Mouse (Mus musculus): Measurements from ENCODE around the gene Uhrf2. TPM values are rescaled to one million over a fixed set of nuclear protein-coding genes. Genes with fewer than 3 reads are reported as not detected.
"Not testable (repeated sequence)": the region's sequence is repeated elsewhere in the genome, so short reads cannot be mapped to it uniquely, and the experiment has no call there.

The Uhrf2 gene
- 10 to 100 TPM; 10.3 to 14.3 TPM for total RNA-seq (2021)
- long read RNA-seq, experiment 1, partial matches to known transcripts, result 0 of 1 reads
- long read RNA-seq, experiment 1, other reads (novel, unspliced or antisense), result 1 of 1 reads
- long read RNA-seq, experiment 2, partial matches to known transcripts, result 1 of 9 reads
- long read RNA-seq, experiment 2, other reads (novel, unspliced or antisense), result 5 of 9 reads

- intact Hi-C loops (cut with DNase I), result no loop called here
- peak; percentile 96 for DNase-seq
Measured at GRCm38 (mm10) chr19:30029894-30030635, at the start of gene Uhrf2. TSS of gene Uhrf2 (plus strand) at chr19:30030513.

- DNase-seq, result no peak
- intact Hi-C loops (cut with DNase I), result no loop called here
Measured at GRCm38 (mm10) chr19:29984208-29985005, 45.9 kb upstream of the Uhrf2 start.

- intact Hi-C loops (cut with DNase I), result no loop called here
- DNase-seq, result no peak
Measured at GRCm38 (mm10) chr19:29986464-29987091, 43.7 kb upstream of the Uhrf2 start.

- intact Hi-C loops (cut with DNase I), result no loop called here
- DNase-seq, result no peak
Measured at GRCm38 (mm10) chr19:30000406-30001365, 29.6 kb upstream of the Uhrf2 start.

GRCm38 (mm10) chr19:30001550-30001949, 28.8 kb upstream of the Uhrf2 start:
- intact Hi-C loops (cut with DNase I), result no loop called here
- no peak for DNase-seq

GRCm38 (mm10) chr19:30003621-30004020, 26.7 kb upstream of the Uhrf2 start, which contains the start of gene Trpd52l3:
TSS of gene Trpd52l3 (plus strand) at chr19:30003790.
- no peak for DNase-seq
- intact Hi-C loops (cut with DNase I), result no loop called here

- no peak for DNase-seq
- intact Hi-C loops (cut with DNase I), result no loop called here
Measured at GRCm38 (mm10) chr19:30006371-30006770, 23.9 kb upstream of the Uhrf2 start.

GRCm38 (mm10) chr19:30010520-30011296, 19.6 kb upstream of the Uhrf2 start:
- DNase-seq, result no peak
- intact Hi-C loops (cut with DNase I), result no loop called here

GRCm38 (mm10) chr19:30014331-30014730, 16.0 kb upstream of the Uhrf2 start:
- DNase-seq, result no peak
- intact Hi-C loops (cut with DNase I), result no loop called here

GRCm38 (mm10) chr19:30016156-30016555, 14.2 kb upstream of the Uhrf2 start:
- no peak for DNase-seq
- intact Hi-C loops (cut with DNase I), result no loop called here

GRCm38 (mm10) chr19:30023419-30023818, 6.9 kb upstream of the Uhrf2 start:
- DNase-seq; intact Hi-C loops (cut with DNase I): not testable (repeated sequence)

GRCm38 (mm10) chr19:30029002-30029710, 1.2 kb upstream of the Uhrf2 start:
- DNase-seq, result no peak
- intact Hi-C loops (cut with DNase I), result no loop called here

- DNase-seq, result peak in 1 of 2 experiments; percentile 18
Measured at GRCm38 (mm10) chr19:30030636-30031467, 539 bp downstream of the Uhrf2 start.

GRCm38 (mm10) chr19:30031468-30031931, 1.2 kb downstream of the Uhrf2 start:
- intact Hi-C loops (cut with DNase I), result no loop called here
- DNase-seq, result no peak

More at GRCm38 (mm10) chr19:30030636-30031467, 539 bp downstream of the Uhrf2 start:
- intact Hi-C loops (cut with DNase I), result no loop called here

- DNase-seq, result no peak
- intact Hi-C loops (cut with DNase I), result no loop called here
Measured at GRCm38 (mm10) chr19:30032206-30032605, 1.9 kb downstream of the Uhrf2 start.

GRCm38 (mm10) chr19:30035361-30035760, 5.0 kb downstream of the Uhrf2 start:
- intact Hi-C loops (cut with DNase I), result no loop called here
- DNase-seq, result no peak

GRCm38 (mm10) chr19:30043691-30044090, 13.4 kb downstream of the Uhrf2 start:
- intact Hi-C loops (cut with DNase I), result no loop called here
- DNase-seq, result no peak

Measured in gastrocnemius, postnatal 36 days (tissue).